Mouse (Mus musculus) lung, embryonic 15.5 days (tissue): ENCODE data around the gene Kcnmb3. TPM values are rescaled to one million over a fixed set of nuclear protein-coding genes. Genes with fewer than 3 reads are reported as not detected.

ENCODE experiments used
- ATAC-seq: fragments of 200-750 bp; cut with Nextera tagmentation; 2 replicates; pipeline ENCODE4 v1.8.0; 2017; ENCODE audit warnings: moderate number of reproducible peaks, borderline replicate concordance; ENCODE audit not compliant: low FRiP score, low TSS enrichment; ENCODE audit errors: extremely low read depth
- H3K27ac ChIP-seq: fragments of 300-500 bp; sonication (generic); 2 replicates; pipeline ENCODE4 v1.5.1; 2015; ENCODE audit warnings: moderate library complexity, mild to moderate bottlenecking, inconsistent platforms
- H3K27me3 ChIP-seq: fragments of 300-500 bp; sonication (generic); 2 replicates; pipeline ENCODE4 v1.6.1; 2015; ENCODE audit warnings: inconsistent platforms
- H3K36me3 ChIP-seq: fragments of 300-500 bp; sonication (generic); 2 replicates; pipeline ENCODE4 v1.6.1; 2015; ENCODE audit warnings: inconsistent platforms
- H3K4me1 ChIP-seq: fragments of 300-500 bp; sonication (generic); 2 replicates; pipeline ENCODE4 v1.6.1; 2015; ENCODE audit warnings: inconsistent platforms
- H3K4me2 ChIP-seq: fragments of 300-500 bp; sonication (generic); 2 replicates; pipeline ENCODE4 v1.6.1; 2015; ENCODE audit warnings: inconsistent platforms, mild to moderate bottlenecking, moderate library complexity
- H3K4me3 ChIP-seq: fragments of 300-500 bp; sonication (generic); 2 replicates; pipeline ENCODE4 v1.5.1; 2015; ENCODE audit warnings: mild to moderate bottlenecking, inconsistent platforms
- H3K9ac ChIP-seq: fragments of 300-500 bp; sonication (generic); 2 replicates; pipeline ENCODE4 v1.6.1; 2015; ENCODE audit warnings: inconsistent platforms
- H3K9me3 ChIP-seq: fragments of 300-500 bp; sonication (generic); 2 replicates; pipeline ENCODE4 v1.6.1; 2016; ENCODE audit warnings: inconsistent platforms
- WGBS: fragments of 180-500 bp; shearing (Covaris S2); methylation state at CpG from one replicate; pipeline ENCODE4 v1.1.7; 2015; 5-methylcytosine and 5-hydroxymethylcytosine counted together
- polyA plus RNA-seq: library from polyadenylated mRNA; unstranded; fragments of >200 nt; fragmentation: Nextera tagmentation; extraction: Ambion mirVana; gene quantifications from 2 replicates; pipeline ENCODE4 v1.2.1, GENCODE M21; 2015

The Kcnmb3 gene
- polyA plus RNA-seq, 1 experiment from 2014 or later: not detected

GRCm38 (mm10) chr3:32490076-32490927, 1.7 kb downstream of the Kcnmb3 start:
- ATAC-seq: no peak
- Histone ChIP-seq H3K4me3 (no peak overlapping the region), H3K36me3 (no peaks in the 10 kb centered on the region), H3K9ac (no peak overlapping the region), H3K4me2 (no peak overlapping the region), H3K27ac (no peak overlapping the region), H3K9me3 (no peaks in the 10 kb centered on the region), H3K27me3 (no peaks in the 10 kb centered on the region), H3K4me1 (no peaks in the 10 kb centered on the region)
- WGBS: 63% methylated on average over 15 of the region's 15 CpGs

DNA sequence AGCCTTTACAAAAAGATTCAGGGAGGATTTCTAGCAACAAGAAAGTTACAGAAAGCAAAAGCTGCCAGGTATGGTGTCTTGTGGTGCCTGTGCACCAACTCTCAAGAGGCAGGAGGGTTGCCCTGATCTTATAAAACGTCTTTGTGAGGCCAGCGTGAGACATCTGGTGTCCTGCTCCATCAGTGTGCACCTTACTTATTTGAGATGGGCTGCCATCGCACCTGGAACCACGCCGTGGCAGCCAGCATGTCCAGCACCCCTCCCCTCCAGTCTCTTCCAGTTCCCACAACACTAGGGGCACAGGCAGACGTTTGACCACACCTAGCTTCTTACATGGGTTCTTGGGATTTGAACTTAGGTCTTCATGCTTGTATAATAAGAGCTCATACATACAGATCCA, 3.9 kb downstream of the Kcnmb3 start:
- no peaks in the 10 kb centered on the region for H3K27me3 ChIP-seq
- 75% methylated on average over 6 of the region's 6 CpGs for WGBS
- no peak overlapping the region for H3K4me2 ChIP-seq
- H3K9me3 ChIP-seq: no peaks in the 10 kb centered on the region
- no peaks in the 10 kb centered on the region for H3K4me1 ChIP-seq
- H3K36me3 ChIP-seq: no peaks in the 10 kb centered on the region
- H3K4me3 ChIP-seq: no peak overlapping the region
- H3K27ac ChIP-seq: no peak overlapping the region
- ATAC-seq: no peak
- H3K9ac ChIP-seq: no peak overlapping the region

- no peak for ATAC-seq
- 68% methylated on average over 4 of the region's 4 CpGs for WGBS
- no peak overlapping the region for H3K4me2 ChIP-seq
Observed at GRCm38 (mm10) chr3:32486543-32486942, 5.5 kb downstream of the Kcnmb3 start.

DNA sequence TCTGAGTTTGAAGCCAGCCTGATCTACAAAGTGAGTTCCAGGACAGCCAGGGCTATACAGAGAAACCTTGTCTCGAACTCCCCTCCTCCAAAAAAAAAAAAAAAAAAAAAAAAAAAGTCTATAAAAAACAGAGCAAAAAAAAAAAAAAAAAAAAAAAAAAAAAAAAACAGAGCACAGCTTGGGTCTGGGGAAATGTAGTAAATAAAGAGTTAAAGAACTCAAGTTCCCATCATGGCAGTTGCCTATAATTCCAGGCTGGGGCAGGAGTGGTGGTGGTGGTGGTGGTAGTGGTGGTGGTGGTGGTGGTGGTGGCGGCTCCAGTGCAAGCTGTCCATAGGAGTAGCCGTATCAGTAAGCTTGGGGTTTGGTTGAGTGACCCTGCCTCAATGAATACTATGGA, 9.0 kb downstream of the Kcnmb3 start:
- H3K4me1 ChIP-seq: no peaks in the 10 kb centered on the region
- H3K4me3 ChIP-seq: no peak overlapping the region
- H3K36me3 ChIP-seq: no peaks in the 10 kb centered on the region
- H3K4me2 ChIP-seq: no peak overlapping the region
- no peak overlapping the region for H3K9ac ChIP-seq
- H3K9me3 ChIP-seq: no peaks in the 10 kb centered on the region
- WGBS: 76% methylated on average over 3 of the region's 3 CpGs
- ATAC-seq: no peak
- H3K27me3 ChIP-seq: no peaks in the 10 kb centered on the region
- no peak overlapping the region for H3K27ac ChIP-seq

More at GRCm38 (mm10) chr3:32486543-32486942, 5.5 kb downstream of the Kcnmb3 start:
- H3K27ac ChIP-seq: no peak overlapping the region
- H3K4me3 ChIP-seq: no peak overlapping the region
- no peak overlapping the region for H3K9ac ChIP-seq
- no peaks in the 10 kb centered on the region for H3K27me3 ChIP-seq
- H3K4me1 ChIP-seq: no peaks in the 10 kb centered on the region
- H3K36me3 ChIP-seq: no peaks in the 10 kb centered on the region
- no peaks in the 10 kb centered on the region for H3K9me3 ChIP-seq

DNA sequence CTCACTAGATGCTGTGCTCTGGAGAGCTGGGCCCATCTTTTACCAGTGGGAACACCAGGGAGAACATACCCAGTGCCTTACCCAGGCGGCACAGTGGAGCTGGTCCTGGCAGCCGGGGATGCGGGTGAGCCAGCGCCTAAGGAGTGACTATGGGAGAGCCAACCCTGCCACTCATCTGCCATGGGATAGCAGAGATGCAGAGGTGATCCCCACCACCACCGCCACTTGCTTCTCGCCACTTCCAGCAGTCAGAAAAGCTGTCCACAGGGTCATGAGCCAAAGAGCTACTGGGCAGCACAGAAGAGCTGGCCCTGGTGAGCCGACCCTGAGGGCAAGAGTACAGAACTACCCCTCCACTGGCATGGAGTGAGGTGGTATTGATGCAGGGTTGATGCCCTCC, 12.1 kb downstream of the Kcnmb3 start:
- Histone ChIP-seq H3K9me3 (no peaks in the 10 kb centered on the region), H3K27me3 (no peaks in the 10 kb centered on the region), H3K4me2 (no peak overlapping the region), H3K9ac (no peak overlapping the region), H3K4me3 (no peak overlapping the region), H3K4me1 (no peaks in the 10 kb centered on the region), H3K36me3 (no peaks in the 10 kb centered on the region), H3K27ac (no peak overlapping the region)
- no peak for ATAC-seq
- 91% methylated on average over 7 of the region's 7 CpGs for WGBS

DNA sequence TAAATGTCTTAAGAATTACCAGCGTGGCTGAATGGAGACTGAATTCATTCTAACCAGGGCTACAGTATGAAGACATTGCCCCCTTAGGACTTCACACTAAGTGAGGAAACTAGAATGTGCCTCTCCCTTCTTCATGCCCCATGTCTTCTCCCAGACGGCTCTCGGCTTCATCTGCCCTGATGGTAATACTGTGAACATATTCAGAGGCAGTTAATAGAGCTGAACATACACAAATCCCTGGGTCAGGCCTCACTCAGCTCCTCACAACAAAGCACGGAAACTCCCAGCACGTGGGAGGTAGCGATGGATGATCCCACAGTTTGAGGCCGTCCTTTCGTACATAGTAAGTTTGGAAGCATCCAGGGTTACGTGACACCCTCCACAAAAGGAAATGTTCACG, 18.8 kb downstream of the Kcnmb3 start:
- H3K4me1 ChIP-seq: 0 out of 2 replicates have a peak, but pooled peaks cover 6% of the 10 kb centered on the region
- no peaks in the 10 kb centered on the region for H3K27me3 ChIP-seq
- no peak overlapping the region for H3K27ac ChIP-seq
- no peak overlapping the region for H3K4me3 ChIP-seq
- H3K36me3 ChIP-seq: no peaks in the 10 kb centered on the region
- no peaks in the 10 kb centered on the region for H3K9me3 ChIP-seq
- no peak overlapping the region for H3K4me2 ChIP-seq
- WGBS: 74% methylated on average over 10 of the region's 10 CpGs
- ATAC-seq: no peak
- H3K9ac ChIP-seq: no peak overlapping the region

DNA sequence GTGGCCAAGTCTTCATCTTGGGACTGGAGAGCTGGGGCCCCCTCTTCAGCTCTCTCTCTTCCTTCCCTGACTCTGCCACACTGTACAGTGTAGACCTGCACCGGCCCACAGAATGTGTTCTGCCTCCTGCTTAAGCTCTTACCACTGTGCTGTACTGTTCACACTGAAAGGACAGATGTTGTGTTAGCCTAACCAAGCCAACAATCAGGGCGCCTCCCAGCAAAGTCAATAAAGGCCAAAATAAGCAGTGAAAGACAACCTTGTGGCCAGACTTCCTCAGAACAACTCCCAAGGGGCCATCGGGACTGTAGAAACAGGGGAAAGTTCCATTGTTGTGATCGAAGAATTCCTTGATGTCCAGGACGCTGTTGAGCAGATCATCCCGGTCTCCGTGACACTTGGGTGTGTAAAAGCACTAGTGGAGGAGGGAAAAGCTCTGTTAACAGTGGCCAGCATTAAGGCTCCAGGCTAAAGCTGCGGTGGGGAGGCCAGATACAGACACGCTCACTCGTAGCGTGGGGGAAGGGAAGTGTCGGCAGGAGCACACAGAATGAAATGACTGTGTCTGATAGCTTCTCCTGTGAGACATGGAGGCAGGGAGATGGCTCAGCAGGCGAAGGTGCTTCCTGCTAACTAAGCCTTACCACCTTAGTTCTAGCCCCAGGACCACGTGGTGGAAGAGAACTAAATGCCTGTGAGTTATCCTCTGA, 19.7 kb downstream of the Kcnmb3 start:
- H3K27me3 ChIP-seq: no peaks in the 10 kb centered on the region
- WGBS: 65% methylated on average over 14 of the region's 14 CpGs
- H3K9me3 ChIP-seq: no peaks in the 10 kb centered on the region
- H3K4me1 ChIP-seq: 0 out of 2 replicates have a peak, but pooled peaks cover 6% of the 10 kb centered on the region
- no peak overlapping the region for H3K4me2 ChIP-seq
- no peak overlapping the region for H3K27ac ChIP-seq
- H3K36me3 ChIP-seq: no peaks in the 10 kb centered on the region
- no peak overlapping the region for H3K9ac ChIP-seq
- no peak overlapping the region for H3K4me3 ChIP-seq
- ATAC-seq: no peak

DNA sequence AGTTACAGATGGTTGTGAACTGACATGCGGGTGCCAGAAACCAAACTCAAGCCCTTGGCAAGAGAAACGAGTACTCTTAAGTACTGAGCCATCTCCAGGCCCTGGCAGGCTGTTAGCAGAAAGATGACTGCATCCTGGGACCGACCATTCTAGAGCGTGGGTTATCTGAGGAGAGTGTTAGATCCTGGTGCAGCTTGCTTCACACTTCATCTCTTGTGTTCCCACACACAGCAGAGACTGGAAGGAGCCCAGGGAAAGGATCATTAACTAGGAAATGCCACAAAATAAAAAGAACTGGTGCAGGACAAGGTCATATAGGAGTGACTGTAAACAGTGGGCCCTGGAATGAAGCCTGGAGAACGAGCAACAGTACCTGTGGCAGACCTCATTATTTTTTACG, 20.9 kb downstream of the Kcnmb3 start:
- no peaks in the 10 kb centered on the region for H3K27me3 ChIP-seq
- H3K9ac ChIP-seq: no peak overlapping the region
- no peak overlapping the region for H3K4me2 ChIP-seq
- 34% methylated on average over 6 of the region's 6 CpGs for WGBS
- H3K27ac ChIP-seq: no peak overlapping the region
- peak; percentile 73 for ATAC-seq
- no peaks in the 10 kb centered on the region for H3K9me3 ChIP-seq
- H3K4me3 ChIP-seq: no peak overlapping the region
- H3K36me3 ChIP-seq: no peaks in the 10 kb centered on the region
- 0 out of 2 replicates have a peak, but pooled peaks cover 6% of the 10 kb centered on the region for H3K4me1 ChIP-seq

DNA sequence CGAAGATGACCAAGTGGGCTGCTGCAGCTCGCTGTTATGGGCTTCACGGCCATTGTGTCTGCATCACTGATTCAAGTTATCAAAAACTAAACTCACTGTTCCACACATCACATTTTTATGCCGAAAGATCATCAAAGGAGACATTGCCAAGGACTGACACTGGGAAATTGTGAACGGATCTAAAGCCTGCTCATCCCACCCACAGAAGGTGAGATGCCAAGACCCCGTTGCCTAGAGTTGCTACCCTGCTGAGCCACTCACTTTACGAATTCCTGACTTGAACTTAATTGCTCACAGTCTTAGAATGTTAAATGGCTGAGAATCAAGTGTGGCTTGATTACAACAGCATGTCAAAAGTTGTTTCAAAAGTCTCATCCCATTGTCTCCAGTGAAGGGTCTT, 21.6 kb downstream of the Kcnmb3 start:
- H3K4me2 ChIP-seq: no peak overlapping the region
- H3K9me3 ChIP-seq: no peaks in the 10 kb centered on the region
- H3K27me3 ChIP-seq: no peaks in the 10 kb centered on the region
- ATAC-seq: no peak
- H3K4me3 ChIP-seq: no peak overlapping the region
- no peaks in the 10 kb centered on the region for H3K36me3 ChIP-seq
- no peak overlapping the region for H3K27ac ChIP-seq
- H3K9ac ChIP-seq: no peak overlapping the region
- H3K4me1 ChIP-seq: 0 out of 2 replicates have a peak, but pooled peaks cover 6% of the 10 kb centered on the region
- whole genome bisulfite sequencing: 64% methylated on average over 7 of the region's 7 CpGs

GRCm38 (mm10) chr3:32468411-32468810, 23.6 kb downstream of the Kcnmb3 start:
- Histone ChIP-seq H3K9ac (no peak overlapping the region), H3K27me3 (no peaks in the 10 kb centered on the region), H3K4me2 (no peak overlapping the region), H3K9me3 (no peaks in the 10 kb centered on the region), H3K36me3 (peaks cover 10% of the 10 kb centered on the region), H3K4me1 (0 out of 2 replicates have a peak, but pooled peaks cover 6% of the 10 kb centered on the region), H3K27ac (no peak overlapping the region), H3K4me3 (no peak overlapping the region)
- 40% methylated on average over 4 of the region's 4 CpGs for WGBS
- ATAC-seq: no peak

DNA sequence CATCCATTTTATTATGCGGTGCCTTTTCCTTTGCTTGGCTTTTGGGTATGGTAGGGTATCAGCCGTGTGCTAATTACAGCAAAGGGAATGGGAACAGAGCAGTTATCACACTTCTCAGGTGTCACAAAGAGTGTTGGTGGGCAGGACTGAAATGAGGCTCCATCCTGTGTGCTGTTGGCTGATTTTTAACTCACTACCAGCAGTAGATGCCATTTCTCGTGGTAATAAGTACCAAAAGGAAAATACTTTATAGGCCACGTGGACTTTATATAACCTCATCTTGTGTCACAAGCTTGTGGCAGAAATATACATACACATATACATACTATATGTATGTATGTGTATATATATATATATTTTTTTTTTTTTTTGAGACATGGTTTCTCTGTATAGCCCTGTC, 24.7 kb downstream of the Kcnmb3 start:
- WGBS: 88% methylated on average over 4 of the region's 4 CpGs
- ATAC-seq: no peak
- no peaks in the 10 kb centered on the region for H3K9me3 ChIP-seq
- no peak overlapping the region for H3K9ac ChIP-seq
- no peaks in the 10 kb centered on the region for H3K27me3 ChIP-seq
- no peak overlapping the region for H3K4me3 ChIP-seq
- no peak overlapping the region for H3K27ac ChIP-seq
- H3K36me3 ChIP-seq: peaks cover 21% of the 10 kb centered on the region
- no peak overlapping the region for H3K4me2 ChIP-seq
- H3K4me1 ChIP-seq: 0 out of 2 replicates have a peak, but pooled peaks cover 5% of the 10 kb centered on the region

GRCm38 (mm10) chr3:32459777-32460176, 32.3 kb downstream of the Kcnmb3 start:
- Histone ChIP-seq H3K4me3 (no peak overlapping the region), H3K27me3 (no peaks in the 10 kb centered on the region), H3K4me2 (no peak overlapping the region), H3K9me3 (no peaks in the 10 kb centered on the region), H3K36me3 (peaks cover 75% of the 10 kb centered on the region), H3K9ac (no peak overlapping the region), H3K4me1 (no peaks in the 10 kb centered on the region), H3K27ac (no peak overlapping the region)
- 71% methylated on average over 4 of the region's 4 CpGs for WGBS
- ATAC-seq: no peak
